Mouse (Mus musculus): ENCODE data around the gene Ncstn.

Ncstn gene

GRCm38 (mm10) chr1:172072604-172073003 lies 10.0 kb downstream of the Ncstn start:
- no peak for DNase-seq (ENCODE audit: low spot score in 2 of 2)

- DNase-seq (ENCODE audit: low spot score in 2 of 2), result no peak
These were observed 11.0 kb downstream of the Ncstn start for GRCm38 (mm10) chr1:172071556-172071955.

- DNase-seq (ENCODE audit: low spot score in 2 of 2), result no peak
These were observed 12.4 kb downstream of the Ncstn start for GRCm38 (mm10) chr1:172070227-172070626.

GRCm38 (mm10) chr1:172064613-172065141 lies 17.9 kb downstream of the Ncstn start:
- DNase-seq (ENCODE audit: low spot score in 2 of 2), result no peak

DNA sequence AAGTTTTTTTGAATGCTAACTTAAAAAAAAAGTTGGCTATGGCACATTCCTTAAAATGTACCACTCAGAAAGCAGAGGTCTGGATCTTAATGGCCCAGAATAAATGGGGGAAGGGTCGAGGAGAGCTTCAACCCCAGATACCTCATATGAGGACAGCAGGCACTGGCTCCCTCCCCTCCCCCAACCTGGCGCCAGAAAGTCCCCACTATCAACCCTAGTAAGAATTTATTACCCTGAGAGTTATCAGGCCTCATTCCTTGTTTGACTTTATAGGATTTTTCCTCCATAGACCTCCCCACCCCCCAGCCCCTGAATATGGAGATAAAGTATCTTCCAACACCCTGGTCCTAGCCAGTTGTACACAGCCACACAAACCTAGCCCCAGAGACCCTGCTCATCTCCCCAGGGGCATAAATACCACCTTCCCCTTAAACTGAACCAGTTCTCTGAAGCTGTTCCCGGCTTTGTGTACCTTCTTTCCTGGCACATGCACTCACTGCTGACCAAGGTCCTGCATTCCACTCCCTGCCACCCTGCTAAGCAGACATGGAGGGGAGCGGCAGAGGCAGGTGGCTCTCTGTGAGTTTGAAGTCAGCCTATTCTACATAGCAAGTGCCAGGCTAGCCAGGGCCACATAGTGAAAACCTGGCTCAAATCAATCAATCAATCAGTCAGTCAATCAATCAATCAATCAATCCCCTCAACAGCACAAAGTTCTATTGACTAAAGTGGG lies 19.1 kb downstream of the Ncstn start:
- DNase-seq (ENCODE audit: low spot score in 2 of 2), result no peak

- no peak for DNase-seq (ENCODE audit: low spot score in 2 of 2)
These were observed 20.5 kb downstream of the Ncstn start for GRCm38 (mm10) chr1:172062101-172062500.

DNA sequence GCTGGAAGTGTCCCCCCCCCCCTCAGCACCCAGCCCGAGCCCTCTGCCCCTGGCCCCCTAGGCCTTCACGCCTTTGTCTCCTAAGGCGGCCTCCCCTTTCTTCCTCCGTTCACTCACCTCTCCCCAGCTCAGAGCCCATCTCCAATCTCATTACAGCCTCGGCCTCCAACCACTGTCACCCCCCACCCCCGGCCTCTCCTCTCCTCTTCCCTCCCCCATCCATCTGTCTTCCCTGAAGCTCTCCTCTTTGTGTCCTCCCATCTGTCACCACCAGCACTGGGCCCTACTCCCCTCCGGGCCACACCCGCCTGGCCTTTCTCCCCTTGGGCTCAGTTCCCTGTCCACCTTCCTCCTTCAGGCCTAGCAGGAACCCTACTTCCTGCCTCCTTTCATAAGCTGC lies 21.4 kb downstream of the Ncstn start:
- no peak for DNase-seq (ENCODE audit: low spot score in 2 of 2)

GRCm38 (mm10) chr1:172060659-172061058 lies 21.9 kb downstream of the Ncstn start:
- DNase-seq (ENCODE audit: low spot score in 2 of 2), result no peak

DNA sequence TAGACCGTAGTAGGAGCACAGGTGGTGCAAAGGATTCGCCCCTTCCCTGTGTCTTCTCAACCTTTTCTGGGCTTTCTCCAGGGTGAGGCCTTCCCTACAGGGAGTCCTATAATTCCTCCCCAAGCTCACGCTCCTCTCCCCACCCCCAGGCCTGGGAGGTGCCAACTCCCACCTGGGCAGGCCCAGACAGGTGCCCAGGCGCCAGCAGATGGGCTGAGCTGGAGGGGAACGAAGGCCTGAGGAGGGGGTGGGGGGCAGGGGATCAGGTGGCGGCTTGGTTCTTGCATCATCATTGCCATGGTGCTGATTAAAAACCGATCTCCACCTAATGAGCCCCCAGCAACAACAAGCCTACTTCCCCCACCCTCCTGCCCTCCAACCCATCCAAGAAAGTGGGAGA lies 23.7 kb downstream of the Ncstn start:
- no peak for DNase-seq (ENCODE audit: low spot score in 2 of 2)

DNA sequence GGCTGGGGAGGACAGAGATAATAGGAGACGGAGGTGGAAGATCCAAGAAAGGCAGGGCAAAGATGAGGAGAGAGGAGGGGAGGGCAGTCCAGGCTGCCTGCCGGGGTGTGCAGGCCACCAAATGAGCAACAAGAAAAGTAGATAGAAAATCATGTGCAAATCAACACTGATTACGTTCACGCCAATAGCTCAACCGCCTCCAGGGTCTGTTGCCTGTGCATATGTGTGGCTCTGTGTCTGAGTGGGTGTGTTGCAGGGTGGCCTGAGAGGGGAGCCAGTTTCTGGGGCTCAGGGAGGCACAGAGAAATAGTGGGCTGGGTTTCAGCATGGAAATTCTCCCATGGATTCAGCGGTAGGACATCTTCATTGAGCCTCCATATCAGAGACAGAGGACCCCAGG lies 24.3 kb downstream of the Ncstn start:
- no peak for DNase-seq (ENCODE audit: low spot score in 2 of 2)

- DNase-seq (ENCODE audit: low spot score in 2 of 2), result no peak
These were observed 25.1 kb downstream of the Ncstn start, which contains the start of gene Nhlh1 for GRCm38 (mm10) chr1:172057491-172057921. Nhlh1 (minus strand) TSS chr1:172057573.

- no peak for DNase-seq (ENCODE audit: low spot score in 2 of 2)
These were observed 26.3 kb downstream of the Ncstn start for GRCm38 (mm10) chr1:172056251-172056650.

DNA sequence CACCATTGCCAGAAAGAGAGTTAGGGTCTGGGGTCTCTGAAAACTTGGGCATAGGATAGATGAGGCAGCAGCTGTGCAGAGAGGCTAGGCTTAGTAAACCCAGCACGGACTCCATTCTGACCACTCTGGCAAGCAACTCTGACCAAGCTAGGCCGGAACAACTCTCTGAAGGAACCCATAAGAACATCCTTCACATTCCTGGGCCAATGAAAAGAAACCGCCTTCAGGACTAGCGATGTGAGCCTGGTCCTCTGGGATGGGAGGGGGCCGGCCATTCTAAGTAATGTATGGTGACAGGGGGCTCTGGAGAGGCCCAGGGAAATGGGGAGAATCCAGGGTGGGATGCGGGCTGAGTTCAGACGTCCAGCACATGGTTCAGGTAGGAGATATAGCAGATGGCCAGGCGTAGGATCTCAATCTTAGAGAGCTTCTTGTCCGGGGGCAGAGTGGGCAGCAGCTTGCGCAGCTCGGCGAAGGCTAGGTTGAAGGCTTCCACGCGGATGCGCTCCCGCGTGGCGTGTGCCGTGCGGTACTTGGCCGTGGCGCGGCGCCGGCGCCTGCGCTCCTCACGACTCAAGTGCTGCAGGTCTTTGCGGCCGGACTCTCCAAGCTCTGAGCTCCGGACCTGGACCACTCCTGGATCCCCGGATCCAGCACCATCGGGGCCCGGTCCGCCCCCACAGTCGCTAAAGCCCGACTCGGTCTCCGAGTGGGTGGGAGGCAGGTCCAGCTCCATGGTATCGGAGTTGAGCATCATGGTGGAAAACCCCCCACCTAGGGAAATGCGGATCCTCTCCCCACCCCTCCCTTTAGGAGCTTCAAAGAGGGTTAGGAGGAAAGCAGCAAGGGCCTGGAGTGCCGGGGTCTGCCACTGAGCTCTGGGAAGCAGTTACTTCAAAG lies 28.8 kb downstream of the Ncstn start:
- no peak for DNase-seq (ENCODE audit: low spot score in 2 of 2)

DNA sequence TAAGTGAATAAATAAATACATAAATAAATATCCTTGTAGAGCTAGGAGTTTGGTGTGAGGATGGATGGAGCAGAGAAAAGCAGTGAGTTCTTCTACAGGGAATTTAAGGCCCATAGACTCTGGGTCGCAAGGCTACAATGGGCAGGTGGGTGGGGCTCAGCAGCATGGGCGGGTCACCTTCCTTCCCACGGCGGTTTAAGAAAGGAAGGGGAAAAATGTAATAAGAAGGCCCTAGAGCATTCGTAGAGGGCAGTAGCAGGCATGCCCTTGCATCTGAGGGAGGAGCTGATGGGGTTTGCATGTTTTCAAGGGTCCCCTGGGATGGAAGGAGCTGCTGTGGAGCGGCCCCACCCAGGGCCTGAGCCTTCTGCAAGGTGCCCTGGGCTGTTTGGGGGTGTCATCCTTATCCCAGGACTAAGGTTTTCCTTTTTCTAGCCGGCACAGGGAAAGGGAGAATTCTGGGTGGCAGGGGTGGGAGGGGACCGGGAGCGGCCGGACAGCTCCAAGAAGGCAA lies 29.8 kb downstream of the Ncstn start:
- no peak for DNase-seq (ENCODE audit: low spot score in 2 of 2)

- no peak for DNase-seq (ENCODE audit: low spot score in 2 of 2)
These were observed 33.3 kb downstream of the Ncstn start for GRCm38 (mm10) chr1:172049131-172049782.

GRCm38 (mm10) chr1:172048241-172048734 lies 34.3 kb downstream of the Ncstn start:
- no peak for DNase-seq (ENCODE audit: low spot score in 2 of 2)

- peak; percentile 48 to 71 for DNase-seq (ENCODE audit: low spot score in 2 of 2)
These were observed 35.7 kb downstream of the Ncstn start for GRCm38 (mm10) chr1:172046938-172047337.

DNA sequence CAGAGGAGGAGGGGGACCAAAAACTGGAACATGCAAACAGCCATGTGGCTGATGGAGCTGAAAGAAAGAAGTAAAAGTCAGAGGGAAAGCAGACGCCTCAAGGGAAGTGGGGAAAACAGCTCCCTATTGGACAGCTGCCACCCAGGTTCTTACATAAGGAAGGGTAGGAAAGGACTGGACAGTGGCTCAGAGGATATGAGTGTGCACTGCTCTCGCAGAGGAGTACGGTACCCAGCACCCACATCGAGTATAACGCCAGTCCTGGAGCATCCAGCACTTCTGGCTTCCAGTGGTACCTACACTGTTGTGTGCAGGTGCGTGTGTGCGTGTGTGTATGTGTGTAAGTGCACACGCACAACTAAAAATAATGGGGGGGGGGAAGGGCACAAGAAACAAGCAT lies 36.2 kb downstream of the Ncstn start:
- no peak for DNase-seq (ENCODE audit: low spot score in 2 of 2)

- no peak for DNase-seq (ENCODE audit: low spot score in 2 of 2)
These were observed 52.7 kb downstream of the Ncstn start for GRCm38 (mm10) chr1:172029914-172030313.

DNA sequence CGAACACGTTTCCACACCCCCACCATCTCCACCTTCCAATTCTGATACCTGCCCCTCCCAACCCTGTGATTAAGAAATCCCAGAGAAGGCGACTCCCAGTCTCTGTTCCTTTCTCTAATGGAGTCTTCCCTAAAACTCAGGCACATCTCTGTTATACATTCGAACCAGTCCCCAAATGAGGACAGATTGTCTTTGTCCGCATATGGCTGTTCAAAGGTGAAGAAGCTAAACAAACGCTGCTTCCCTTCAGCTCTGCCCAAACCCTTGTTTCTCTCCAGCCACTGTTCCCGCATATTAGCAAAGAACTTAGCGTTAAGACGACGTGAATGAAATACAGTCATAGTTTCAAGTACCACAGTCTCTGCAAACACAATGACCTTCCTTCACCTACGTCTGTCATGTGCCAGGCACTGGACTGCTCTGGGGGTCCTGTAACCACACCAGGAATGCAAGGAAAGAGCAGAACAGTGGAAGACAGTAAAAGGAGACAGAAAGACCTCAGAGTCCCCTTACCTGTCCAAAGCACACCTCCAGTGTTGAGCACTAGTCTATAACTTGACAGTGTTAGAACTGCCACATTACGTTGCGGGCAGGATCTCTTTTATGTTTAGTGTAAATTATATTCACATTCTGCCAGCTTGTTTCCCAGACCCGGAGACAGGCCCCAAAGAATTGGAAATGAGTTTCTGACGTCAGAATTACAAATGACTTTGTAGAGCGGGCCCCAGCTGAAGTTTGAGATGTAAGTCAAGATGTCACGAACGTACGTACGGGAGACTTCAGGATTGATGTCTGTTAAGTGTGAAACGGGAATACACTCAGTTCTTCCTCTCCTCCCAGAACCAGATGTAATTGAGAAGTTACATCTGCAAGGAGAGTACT lies 54.0 kb downstream of the Ncstn start, which contains the start of gene Vangl2:
TSS of gene Vangl2 (minus strand) at position 51 of the 882 bp plus-strand sequence.
- no peak for DNase-seq (ENCODE audit: low spot score in 2 of 2)

DNA sequence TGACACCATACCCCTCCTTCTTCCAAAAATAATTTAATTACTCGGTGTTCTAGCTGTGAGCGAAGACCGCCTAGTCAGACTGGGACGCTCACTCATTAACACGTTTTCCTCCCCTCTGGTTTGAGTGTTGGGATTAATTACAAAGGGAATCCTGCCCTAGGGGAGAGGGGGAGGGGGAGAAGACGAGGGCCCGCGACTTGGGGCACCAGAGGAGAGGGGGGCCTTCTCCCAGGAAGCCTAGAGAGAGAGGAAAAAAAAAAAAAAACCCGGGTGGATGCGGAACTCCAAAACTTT lies 54.8 kb downstream of the Ncstn start:
- DNase-seq (ENCODE audit: low spot score in 2 of 2), result no peak
